Mouse (Mus musculus) spleen, adult 2 months (tissue): ENCODE results near the gene Frmd6. TPM values are rescaled to one million over a fixed set of nuclear protein-coding genes. Genes with fewer than 3 reads are reported as not detected.

Source experiments
- DNase-seq, 2 experiments: peaks; one replicate each; pipeline versions ENCODE4 v3.0.0 to v3.0.0-alpha.2; 2012 to 2021; ENCODE audit warnings: low spot score in 2 of 2, low read depth in 1 of 2
- H3K27ac ChIP-seq: fragments of 200-500 bp; 2 replicates; pipeline ENCODE4 v1.5.1; 2012; ENCODE audit warnings: low read length, inconsistent platforms; ENCODE audit not compliant: insufficient read depth
- H3K27me3 ChIP-seq: fragments of 200-500 bp; 2 replicates; pipeline ENCODE4 v1.6.1; 2012; ENCODE audit warnings: mild to moderate bottlenecking, moderate library complexity, low read length, inconsistent platforms; ENCODE audit not compliant: control insufficient read depth, insufficient read depth
- H3K36me3 ChIP-seq: fragments of 200-500 bp; 2 replicates; pipeline ENCODE4 v1.6.1; 2012; ENCODE audit warnings: mild to moderate bottlenecking, low read length, inconsistent platforms; ENCODE audit not compliant: control insufficient read depth, insufficient read depth
- H3K4me1 ChIP-seq: fragments of 200-500 bp; 2 replicates; pipeline ENCODE4 v1.6.1; 2011; ENCODE audit warnings: inconsistent platforms; ENCODE audit not compliant: control insufficient read depth, insufficient read depth, insufficient read length
- H3K4me3 ChIP-seq: fragments of 200-500 bp; 2 replicates; pipeline ENCODE4 v1.5.1; 2011; ENCODE audit warnings: mild to moderate bottlenecking, inconsistent platforms; ENCODE audit not compliant: insufficient read depth, insufficient read length; ENCODE audit errors: extremely low read depth
- CTCF ChIP-seq: fragments of 200-500 bp; IDR thresholded peaks from 2 replicates; pipeline ENCODE4 v1.5.1; 2011; ENCODE audit warnings: mild to moderate bottlenecking, inconsistent platforms; ENCODE audit not compliant: insufficient read depth, insufficient read length, insufficient replicate concordance; ENCODE audit errors: extremely low read depth
- POLR2A ChIP-seq: fragments of 200-500 bp; IDR thresholded peaks from 2 replicates; pipeline ENCODE4 v1.6.1; 2011; ENCODE audit warnings: low read depth, low read length, inconsistent platforms
- WGBS: fragments of 180-500 bp; shearing (Covaris S2); methylation state at CpG from one replicate; pipeline ENCODE4 v1.1.7; 2018; 5-methylcytosine and 5-hydroxymethylcytosine counted together
- polyA plus RNA-seq: library from polyadenylated mRNA; depleted of rRNA; stranded (reverse); fragments of >200 nt; gene quantifications from 2 replicates; pipeline ENCODE4 v1.2.3, GENCODE M21; 2012

Frmd6 gene
- polyA plus RNA-seq, 1 experiment: 6.5 TPM

GRCm38 (mm10) chr12:70881340-70881739 is 56.0 kb downstream of the Frmd6 start:
- H3K4me1 ChIP-seq: peaks cover 4% of the 10 kb centered on the region; the same call in 1 of the 2 replicates
- no peaks in the 10 kb centered on the region for H3K27me3 ChIP-seq
- WGBS: 77% methylated on average over 12 of the region's 12 CpGs
- DNase-seq: no peak
- H3K36me3 ChIP-seq: peaks cover 3% of the 10 kb centered on the region
- TF ChIP-seq POLR2A: no peak
- TF ChIP-seq CTCF: no peak
- no peak overlapping the region for H3K4me3 ChIP-seq
- H3K27ac ChIP-seq: no peak overlapping the region

- no peak overlapping the region for H3K27ac ChIP-seq
- no peak for DNase-seq
- peaks cover 3% of the 10 kb centered on the region for H3K36me3 ChIP-seq
- TF ChIP-seq CTCF (no peak), POLR2A (no peak)
- H3K27me3 ChIP-seq: no peaks in the 10 kb centered on the region
- 40% methylated on average over 4 of the region's 4 CpGs for WGBS
- H3K4me1 ChIP-seq: peaks cover 4% of the 10 kb centered on the region; the same call in 1 of the 2 replicates
- no peak overlapping the region for H3K4me3 ChIP-seq
Measured at GRCm38 (mm10) chr12:70881854-70882253, 56.5 kb downstream of the Frmd6 start.

- WGBS: 90% methylated on average over 14 of the region's 14 CpGs
- DNase-seq: no peak
- no peak overlapping the region for H3K4me3 ChIP-seq
- no peaks in the 10 kb centered on the region for H3K27me3 ChIP-seq
- H3K4me1 ChIP-seq: peaks cover 4% of the 10 kb centered on the region; the same call in 1 of the 2 replicates
- TF ChIP-seq POLR2A (no peak), CTCF (no peak)
- H3K36me3 ChIP-seq: peaks cover 3% of the 10 kb centered on the region
- no peak overlapping the region for H3K27ac ChIP-seq
Measured at GRCm38 (mm10) chr12:70883141-70883540, 57.8 kb downstream of the Frmd6 start.

GRCm38 (mm10) chr12:70884113-70884512 is 58.8 kb downstream of the Frmd6 start:
- 88% methylated on average over 7 of the region's 7 CpGs for WGBS
- no peak overlapping the region for H3K27ac ChIP-seq
- no peak overlapping the region for H3K4me3 ChIP-seq
- no peaks in the 10 kb centered on the region for H3K27me3 ChIP-seq
- H3K36me3 ChIP-seq: peaks cover 3% of the 10 kb centered on the region; the same call in 1 of the 2 replicates
- no peak for TF ChIP-seq CTCF
- TF ChIP-seq POLR2A: no peak
- peaks cover 4% of the 10 kb centered on the region; the same call in 1 of the 2 replicates for H3K4me1 ChIP-seq
- DNase-seq: no peak

- Histone ChIP-seq H3K27ac (no peak overlapping the region), H3K4me1 (peaks cover 4% of the 10 kb centered on the region; the same call in 1 of the 2 replicates), H3K27me3 (no peaks in the 10 kb centered on the region), H3K36me3 (peaks cover 3% of the 10 kb centered on the region; the same call in 1 of the 2 replicates), H3K4me3 (no peak overlapping the region)
- WGBS: 91% methylated on average over 6 of the region's 6 CpGs
- TF ChIP-seq POLR2A (no peak), CTCF (no peak)
- no peak for DNase-seq
Measured at GRCm38 (mm10) chr12:70884973-70885372, 59.7 kb downstream of the Frmd6 start.

GRCm38 (mm10) chr12:70885576-70885975 is 60.3 kb downstream of the Frmd6 start:
- Histone ChIP-seq H3K4me1 (peaks cover 2% of the 10 kb centered on the region; the same call in 1 of the 2 replicates), H3K27me3 (no peaks in the 10 kb centered on the region), H3K27ac (no peak overlapping the region), H3K36me3 (peaks cover 3% of the 10 kb centered on the region; the same call in 1 of the 2 replicates), H3K4me3 (no peak overlapping the region)
- WGBS: 35% methylated on average over 10 of the region's 10 CpGs
- DNase-seq: no peak
- no peak for TF ChIP-seq POLR2A
- TF ChIP-seq CTCF: no peak

GRCm38 (mm10) chr12:70890405-70890804 is 65.1 kb downstream of the Frmd6 start:
- 81% methylated on average over 5 of the region's 5 CpGs for WGBS
- Histone ChIP-seq H3K27ac (no peak overlapping the region), H3K4me1 (no peaks in the 10 kb centered on the region), H3K27me3 (no peaks in the 10 kb centered on the region), H3K4me3 (no peak overlapping the region), H3K36me3 (peaks cover 7% of the 10 kb centered on the region; the same call in 1 of the 2 replicates)
- TF ChIP-seq POLR2A (no peak), CTCF (no peak)
- no peak for DNase-seq
